Mouse (Mus musculus): ENCODE results near the gene Clcn3.
A peak's percentile ranks its signal among the peaks of the same experiment; 100 is the strongest.
"Not testable (repeated sequence)": the region's sequence is repeated elsewhere in the genome, so short reads cannot be mapped to it uniquely, and the experiment has no call there.

Clcn3 gene

GRCm38 (mm10) chr8:60982701-60983687, at the start of gene Clcn3:
Gene Clcn3 (minus strand): TSS chr8:60983300.
- peak; percentile 98 for DNase-seq

GRCm38 (mm10) chr8:60996468-60996867, 13.4 kb upstream of the Clcn3 start:
- no peak for DNase-seq

GRCm38 (mm10) chr8:60993639-60993986, 10.5 kb upstream of the Clcn3 start:
- no peak for DNase-seq

GRCm38 (mm10) chr8:60992910-60993638, 10.0 kb upstream of the Clcn3 start, which contains the start of gene Nek1:
Gene Nek1 (plus strand): TSS chr8:60993195.
- DNase-seq = peak; percentile 99

GRCm38 (mm10) chr8:60992561-60992909, 9.4 kb upstream of the Clcn3 start:
- DNase-seq = peak; percentile 84

- DNase-seq = not testable (repeated sequence)
Observed at GRCm38 (mm10) chr8:60984260-60985010, 1.3 kb upstream of the Clcn3 start.

- DNase-seq = peak; percentile 67
Observed at GRCm38 (mm10) chr8:60983688-60984079, 584 bp upstream of the Clcn3 start.

GRCm38 (mm10) chr8:60981388-60981787, 1.7 kb downstream of the Clcn3 start:
- no peak for DNase-seq

- no peak for DNase-seq
Observed at GRCm38 (mm10) chr8:60978496-60978895, 4.6 kb downstream of the Clcn3 start.

GRCm38 (mm10) chr8:60976818-60977217, 6.3 kb downstream of the Clcn3 start:
- no peak for DNase-seq

- DNase-seq = no peak
Observed at GRCm38 (mm10) chr8:60974837-60975236, 8.3 kb downstream of the Clcn3 start.

GRCm38 (mm10) chr8:60973448-60973847, 9.7 kb downstream of the Clcn3 start:
- no peak for DNase-seq

- no peak for DNase-seq
Observed at GRCm38 (mm10) chr8:60971808-60972207, 11.3 kb downstream of the Clcn3 start.

- DNase-seq = no peak
Observed at GRCm38 (mm10) chr8:60969091-60969490, 14.0 kb downstream of the Clcn3 start.

- DNase-seq = no peak
Observed at GRCm38 (mm10) chr8:60965741-60966140, 17.4 kb downstream of the Clcn3 start.

GRCm38 (mm10) chr8:60965306-60965705, 17.8 kb downstream of the Clcn3 start:
- DNase-seq = no peak

- DNase-seq = no peak
Observed at GRCm38 (mm10) chr8:60964518-60964917, 18.6 kb downstream of the Clcn3 start.

- DNase-seq = no peak
Observed at GRCm38 (mm10) chr8:60963931-60964330, 19.2 kb downstream of the Clcn3 start.

- no peak for DNase-seq
Observed at GRCm38 (mm10) chr8:60962763-60963162, 20.3 kb downstream of the Clcn3 start.

GRCm38 (mm10) chr8:60956847-60957246, 26.3 kb downstream of the Clcn3 start:
- no peak for DNase-seq

- peak; percentile 51 for DNase-seq
Observed at GRCm38 (mm10) chr8:60954281-60955014, 28.7 kb downstream of the Clcn3 start.

GRCm38 (mm10) chr8:60952803-60953202, 30.3 kb downstream of the Clcn3 start:
- no peak for DNase-seq
